Mouse (Mus musculus): ENCODE measurements around the gene Tmem138. TPM values are rescaled to one million over a fixed set of nuclear protein-coding genes. Genes with fewer than 3 reads are reported as not detected.

Tmem138 gene
- polyA plus RNA-seq (2015; fragmentation: Nextera tagmentation; extraction: Ambion mirVana): 39.4 and 39.7 TPM in 2 replicates

DNA sequence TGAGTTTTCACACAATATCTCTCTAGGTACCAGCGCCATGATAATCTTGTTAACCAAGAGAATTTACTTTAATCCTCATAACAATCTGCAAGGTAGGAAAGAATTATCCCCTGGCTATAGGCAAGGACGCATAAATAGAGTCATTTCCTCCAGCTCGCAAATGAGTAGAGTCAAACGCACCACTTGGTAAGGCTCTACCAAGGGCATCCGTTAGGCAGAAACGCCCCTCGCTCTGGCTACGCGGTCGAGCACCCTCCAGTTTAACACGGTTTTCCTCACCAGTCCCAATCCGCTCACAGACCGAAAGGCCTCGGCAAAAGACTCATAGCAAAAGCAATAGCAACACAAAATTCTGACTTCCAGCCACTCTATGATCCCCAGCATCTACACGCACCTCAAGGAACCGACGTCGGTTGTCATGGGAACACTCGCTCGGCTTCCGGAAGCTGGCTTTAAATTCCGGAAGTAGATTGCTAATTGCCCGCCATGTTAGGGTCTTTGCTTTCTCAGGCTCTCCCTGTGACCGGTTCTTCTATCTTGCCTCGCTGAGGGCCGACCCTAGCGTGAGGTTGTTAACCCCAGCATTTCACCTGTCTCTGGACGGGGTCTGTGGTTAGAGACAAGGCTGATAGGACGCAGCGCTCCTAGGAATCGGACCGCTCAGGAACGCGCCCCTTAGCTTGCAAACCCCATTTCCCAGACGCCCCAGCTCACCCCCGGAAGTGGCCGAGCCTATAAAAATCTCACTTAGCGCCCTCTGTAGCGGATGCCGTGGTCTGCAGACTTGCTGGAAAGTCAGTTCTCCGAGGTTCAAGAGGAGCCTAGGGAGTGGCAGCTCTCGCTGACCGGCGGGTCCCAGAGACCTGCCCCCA, at the start of gene Tmem138, which contains the start of gene Cyb561a3:
TSS of gene Tmem138 (minus strand) at position 673 of the 872 bp plus-strand sequence.
TSS of gene Cyb561a3 (plus strand) at position 483 of the 872 bp plus-strand sequence.
- Histone ChIP-seq H3K36me3 (peaks cover 37% of the 10 kb centered on the region), H3K9ac (peak within 1 kb of the TSS; percentile 84), H3K4me3 (peak within 1 kb of the TSS; percentile 70), H3K4me1 (peaks cover 19% of the 10 kb centered on the region), H3K27me3 (no peaks in the 10 kb centered on the region), H3K27ac (peak within 1 kb of the TSS; percentile 90), H3K4me2 (replicated peaks) (peak within 1 kb of the TSS; percentile 80), H3K9me3 (no peaks in the 10 kb centered on the region)
- peak; percentile 94 for ATAC-seq (ENCODE audit: low FRiP score, low read depth)
- WGBS: under 1% methylated on average over 44 of the region's 44 CpGs

DNA sequence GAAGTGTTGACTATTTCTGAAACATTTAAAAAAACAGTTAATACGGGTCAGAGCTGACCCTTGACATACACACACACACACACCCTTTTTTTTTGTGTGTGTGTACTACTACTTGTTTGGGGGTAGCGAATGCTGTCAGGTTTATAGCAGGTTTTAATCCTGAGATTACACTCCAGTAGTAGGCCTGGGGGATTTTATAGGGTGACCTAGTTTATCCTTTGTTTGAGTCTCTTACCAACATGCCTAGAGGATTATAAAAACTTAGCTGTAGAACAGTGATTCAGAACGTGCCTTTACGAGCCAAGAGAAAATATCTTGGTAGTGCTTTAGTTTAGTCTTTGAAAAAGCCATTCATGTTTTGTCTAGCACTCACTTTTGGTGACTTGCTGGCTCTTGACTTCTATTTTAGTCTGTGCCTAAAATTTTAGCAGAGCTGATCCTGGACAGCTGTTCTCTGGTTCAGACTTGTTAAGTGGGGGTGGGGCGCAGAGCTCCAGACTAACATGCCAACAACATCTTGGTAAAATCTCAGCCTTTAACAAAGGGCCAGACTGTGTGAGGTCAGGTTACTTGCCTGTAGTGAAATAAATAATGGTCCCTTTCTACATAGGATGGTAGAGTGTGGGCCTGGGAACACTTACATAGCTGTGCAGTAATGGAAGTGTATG, 31.5 kb upstream of the Tmem138 start:
- H3K36me3 ChIP-seq: peaks cover 67% of the 10 kb centered on the region
- H3K9ac ChIP-seq: no peak overlapping the region
- no peaks in the 10 kb centered on the region for H3K27me3 ChIP-seq
- H3K27ac ChIP-seq: no peak overlapping the region
- peaks cover 33% of the 10 kb centered on the region for H3K4me1 ChIP-seq
- ATAC-seq (ENCODE audit: low FRiP score, low read depth): no peak
- H3K4me3 ChIP-seq: no peak overlapping the region
- WGBS: 68% methylated on average over 5 of the region's 5 CpGs
- peak overlapping the region; percentile 32; the same call in 1 of the 2 replicates for H3K4me2 ChIP-seq (replicated peaks)
- no peaks in the 10 kb centered on the region for H3K9me3 ChIP-seq

DNA sequence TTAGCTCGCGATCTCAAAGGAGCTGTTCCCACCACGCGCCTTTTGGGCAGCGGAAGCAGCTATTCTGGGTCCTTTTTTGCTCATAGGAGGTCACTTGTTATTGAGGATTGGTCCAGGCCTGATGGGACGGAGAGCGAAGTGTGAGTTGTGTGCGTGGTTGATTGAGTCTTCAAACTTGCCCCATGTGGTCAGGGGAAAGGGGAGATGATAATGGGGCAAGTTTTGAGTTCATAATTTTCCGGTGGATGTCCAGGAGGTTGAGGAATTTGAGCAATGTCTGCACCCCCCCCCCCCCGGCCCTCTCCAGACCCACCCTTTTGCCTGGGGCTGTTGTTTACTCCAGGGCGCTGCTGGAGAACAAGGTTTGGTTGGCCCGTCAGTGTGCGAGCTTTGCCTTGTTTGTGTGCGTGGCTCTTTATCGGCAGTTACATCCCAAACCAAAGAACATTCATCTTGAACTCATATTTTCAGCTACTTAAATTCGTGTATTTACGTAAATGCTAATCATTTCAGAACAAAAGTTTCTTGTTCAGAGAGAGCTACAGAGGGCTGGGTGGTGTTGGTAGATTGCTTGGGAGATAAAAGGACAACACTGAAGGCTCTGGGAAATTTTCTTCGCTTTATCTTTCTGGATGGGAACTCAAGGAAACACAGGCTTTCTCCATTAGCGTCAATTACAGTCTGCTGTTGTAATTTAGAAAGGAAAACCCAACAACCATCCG, 28.9 kb upstream of the Tmem138 start:
- peak overlapping the region; percentile 92 for H3K4me3 ChIP-seq
- 5% methylated on average over 20 of the region's 20 CpGs for whole genome bisulfite sequencing

DNA sequence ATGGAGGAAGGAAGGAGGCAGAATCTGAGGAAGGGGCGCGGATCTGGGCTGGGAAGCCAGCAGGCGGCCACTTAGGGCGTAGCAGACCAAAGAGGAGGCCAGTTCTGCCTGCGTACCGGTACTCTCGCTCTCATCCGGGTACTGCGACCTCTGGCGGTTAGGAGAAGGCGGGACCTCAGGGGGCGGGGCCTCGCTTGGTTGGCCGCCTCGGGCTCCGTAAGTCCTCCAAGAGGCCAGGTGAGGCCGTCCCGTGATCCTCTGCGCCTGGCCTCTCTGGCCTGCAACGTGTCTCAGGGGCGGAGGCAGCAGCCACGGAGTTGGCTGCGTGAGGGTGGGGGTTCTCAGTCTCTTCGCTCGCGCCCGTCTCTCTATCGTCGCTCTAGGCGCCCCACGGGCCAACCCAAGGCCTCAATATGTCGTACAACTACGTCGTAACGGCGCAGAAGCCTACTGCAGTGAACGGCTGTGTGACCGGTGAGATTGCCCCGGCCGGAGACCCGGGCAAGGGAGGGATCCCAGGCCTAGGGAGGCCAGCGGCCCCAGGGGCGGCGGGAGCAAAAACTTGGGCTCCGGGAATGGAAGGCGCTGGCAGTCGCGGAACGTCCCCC, 28.2 kb upstream of the Tmem138 start, which contains the start of the genes Ddb1 and Tkfc:
TSS of gene Ddb1 (plus strand) at position 35 of the 608 bp plus-strand sequence.
TSS of gene Tkfc (minus strand) at position 362 of the 608 bp plus-strand sequence.
- Histone ChIP-seq H3K4me1 (peaks cover 44% of the 10 kb centered on the region), H3K27me3 (no peaks in the 10 kb centered on the region), H3K9me3 (no peaks in the 10 kb centered on the region), H3K4me3 (peak within 1 kb of the TSS; percentile 92), H3K36me3 (peaks cover 36% of the 10 kb centered on the region), H3K4me2 (replicated peaks) (peak within 1 kb of the TSS; percentile 82), H3K9ac (peak within 1 kb of the TSS; percentile 98), H3K27ac (peak within 1 kb of the TSS; percentile 88)
- ATAC-seq (ENCODE audit: low FRiP score, low read depth): peak; percentile 97
- under 1% methylated on average over 49 of the region's 49 CpGs for WGBS

More for the DNA sequence above, 28.9 kb upstream of the Tmem138 start:
- Histone ChIP-seq H3K27ac (peak overlapping the region; percentile 87), H3K9ac (peak overlapping the region; percentile 98), H3K27me3 (no peaks in the 10 kb centered on the region), H3K36me3 (peaks cover 40% of the 10 kb centered on the region), H3K9me3 (no peaks in the 10 kb centered on the region), H3K4me2 (replicated peaks) (peak overlapping the region; percentile 82), H3K4me1 (peaks cover 44% of the 10 kb centered on the region)
- 0 out of 2 replicates have a peak, but pooled peaks have one; percentile 0 for ATAC-seq (ENCODE audit: low FRiP score, low read depth)

DNA sequence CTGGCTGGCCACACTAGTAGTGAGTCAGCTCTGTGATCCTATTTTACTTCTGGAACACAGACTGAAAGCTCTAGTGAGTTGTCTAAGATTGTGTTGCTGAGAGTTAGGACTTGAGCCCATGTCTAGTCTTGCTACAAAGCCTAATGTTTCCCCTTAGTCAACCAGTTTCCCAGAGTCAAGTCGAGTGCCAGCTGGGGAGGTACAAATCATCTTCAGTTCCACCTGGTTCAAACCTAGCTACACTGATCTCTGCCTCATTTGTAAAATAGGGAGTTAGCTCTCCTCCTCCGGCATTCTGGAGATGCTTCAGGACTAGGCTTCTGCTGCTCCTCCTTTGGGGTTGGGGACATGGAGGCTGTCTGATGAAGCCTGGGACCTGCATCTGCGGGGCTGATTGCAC, 27.4 kb upstream of the Tmem138 start:
- Histone ChIP-seq H3K4me3 (peak overlapping the region; percentile 92), H3K27me3 (no peaks in the 10 kb centered on the region), H3K4me1 (peaks cover 44% of the 10 kb centered on the region), H3K27ac (peak overlapping the region; percentile 88), H3K36me3 (peaks cover 36% of the 10 kb centered on the region), H3K4me2 (replicated peaks) (peak overlapping the region; percentile 70), H3K9ac (peak overlapping the region; percentile 82), H3K9me3 (no peaks in the 10 kb centered on the region)
- WGBS: 42% methylated on average over 3 of the region's 3 CpGs
- no peak for ATAC-seq (ENCODE audit: low FRiP score, low read depth)

DNA sequence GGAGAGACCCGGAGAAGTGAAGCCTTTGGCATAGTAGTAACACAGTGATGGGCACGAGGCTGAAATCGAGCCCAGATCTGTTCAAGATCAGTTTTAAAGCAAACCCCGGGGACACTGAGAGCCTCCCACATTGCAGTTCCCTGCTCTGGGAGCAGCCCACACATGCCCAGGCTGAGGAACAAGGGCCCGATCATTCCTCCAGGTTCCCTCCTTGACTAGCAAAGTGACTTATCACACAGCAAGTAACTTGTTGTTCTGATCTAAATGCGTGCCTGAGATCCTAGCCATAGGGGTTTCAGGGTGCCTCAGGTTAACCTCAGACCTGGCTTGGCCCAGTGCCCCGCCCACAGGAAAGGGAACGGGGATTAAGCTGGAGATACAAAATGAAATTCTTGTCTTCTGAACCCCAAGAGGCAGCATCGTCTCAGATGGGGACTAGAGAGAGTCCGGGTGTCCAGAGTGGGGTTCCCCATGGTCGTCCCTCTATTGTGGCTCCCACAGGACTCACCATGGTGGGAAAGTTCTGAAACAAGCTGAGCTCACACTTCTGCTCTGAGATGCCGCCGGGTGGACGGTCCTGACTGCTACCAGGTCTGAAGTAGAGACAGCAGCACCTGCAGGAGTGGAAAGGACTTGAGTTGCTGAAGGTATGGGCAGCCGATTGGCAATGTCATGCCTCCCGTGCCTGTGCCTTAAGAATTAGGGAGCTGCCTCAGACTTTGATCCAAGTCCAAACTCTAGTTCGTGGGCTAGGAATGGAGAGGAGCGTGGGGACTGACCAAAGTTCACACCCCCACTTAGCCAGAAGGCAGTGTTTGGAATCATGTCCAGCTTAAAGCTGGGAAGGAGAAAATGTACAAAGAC, 26.7 kb upstream of the Tmem138 start:
- no peak for ATAC-seq (ENCODE audit: low FRiP score, low read depth)
- H3K4me1 ChIP-seq: peaks cover 44% of the 10 kb centered on the region
- no peaks in the 10 kb centered on the region for H3K9me3 ChIP-seq
- peak overlapping the region; percentile 70 for H3K4me2 ChIP-seq (replicated peaks)
- H3K27me3 ChIP-seq: no peaks in the 10 kb centered on the region
- WGBS: 87% methylated on average over 18 of the region's 18 CpGs
- peak overlapping the region; percentile 92; the same call in 1 of the 2 replicates for H3K27ac ChIP-seq
- H3K36me3 ChIP-seq: peaks cover 31% of the 10 kb centered on the region
- H3K4me3 ChIP-seq: no peak overlapping the region
- peak overlapping the region; percentile 82 for H3K9ac ChIP-seq

DNA sequence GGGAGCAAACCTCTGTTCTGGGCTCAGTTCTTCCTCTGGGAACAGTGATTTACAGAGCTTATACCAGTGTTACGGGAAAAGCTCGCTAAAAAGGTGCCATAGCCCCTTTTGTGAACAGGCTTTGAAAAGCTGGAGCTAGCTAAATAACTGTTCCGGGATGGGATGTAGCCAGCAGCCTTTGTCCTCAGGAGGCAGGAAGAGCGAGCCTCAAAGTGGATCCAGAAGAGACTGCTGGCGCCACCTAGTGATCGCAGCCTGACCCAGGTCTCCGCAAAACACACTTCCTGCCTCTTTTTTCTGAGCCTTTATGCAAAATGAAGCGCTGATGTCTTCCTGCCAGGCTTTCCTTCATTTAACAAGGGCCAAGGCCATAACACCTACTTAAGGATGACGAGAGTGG, 25.6 kb upstream of the Tmem138 start:
- Histone ChIP-seq H3K27ac (peak overlapping the region; percentile 92), H3K9me3 (no peaks in the 10 kb centered on the region), H3K27me3 (no peaks in the 10 kb centered on the region), H3K36me3 (peaks cover 20% of the 10 kb centered on the region), H3K9ac (peak overlapping the region; percentile 76), H3K4me3 (peak overlapping the region; percentile 41), H3K4me2 (replicated peaks) (peak overlapping the region; percentile 69), H3K4me1 (peaks cover 35% of the 10 kb centered on the region)
- peak; percentile 63; the same call in 1 of the 2 replicates for ATAC-seq (ENCODE audit: low FRiP score, low read depth)
- 2% methylated on average over 9 of the region's 9 CpGs for WGBS

DNA sequence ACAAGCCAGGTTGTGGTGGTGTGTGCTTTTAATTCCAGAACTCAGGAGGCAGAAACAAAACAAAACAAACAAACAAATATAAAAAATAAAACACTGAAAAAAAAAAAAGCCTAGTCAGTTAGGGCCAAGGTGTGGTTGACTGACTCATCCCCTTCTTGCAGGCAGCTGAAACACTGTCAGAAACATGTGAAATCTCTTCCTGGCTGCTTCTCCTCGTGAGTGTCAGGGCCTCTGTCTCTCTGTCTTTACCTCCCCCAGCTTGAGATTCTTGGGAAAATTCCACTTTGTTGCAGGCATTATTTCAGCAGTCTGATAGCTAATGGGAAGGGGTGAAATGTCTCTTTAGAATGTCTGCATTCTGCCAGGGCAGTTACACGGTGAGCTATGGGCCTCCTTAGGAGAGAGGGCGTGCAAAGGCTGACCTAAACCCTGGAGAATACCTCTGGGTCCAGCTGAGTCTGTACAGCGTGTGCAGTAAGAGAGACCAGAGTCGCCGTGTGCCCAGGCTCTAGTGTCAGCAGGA, 25.1 kb upstream of the Tmem138 start:
- 8% methylated on average over 6 of the region's 6 CpGs for WGBS
- Histone ChIP-seq H3K9me3 (no peaks in the 10 kb centered on the region), H3K27ac (peak overlapping the region; percentile 92), H3K4me3 (peak overlapping the region; percentile 41), H3K36me3 (peaks cover 20% of the 10 kb centered on the region), H3K9ac (peak overlapping the region; percentile 76), H3K4me1 (peaks cover 30% of the 10 kb centered on the region), H3K27me3 (no peaks in the 10 kb centered on the region), H3K4me2 (replicated peaks) (peak overlapping the region; percentile 69)
- no peak for ATAC-seq (ENCODE audit: low FRiP score, low read depth)

DNA sequence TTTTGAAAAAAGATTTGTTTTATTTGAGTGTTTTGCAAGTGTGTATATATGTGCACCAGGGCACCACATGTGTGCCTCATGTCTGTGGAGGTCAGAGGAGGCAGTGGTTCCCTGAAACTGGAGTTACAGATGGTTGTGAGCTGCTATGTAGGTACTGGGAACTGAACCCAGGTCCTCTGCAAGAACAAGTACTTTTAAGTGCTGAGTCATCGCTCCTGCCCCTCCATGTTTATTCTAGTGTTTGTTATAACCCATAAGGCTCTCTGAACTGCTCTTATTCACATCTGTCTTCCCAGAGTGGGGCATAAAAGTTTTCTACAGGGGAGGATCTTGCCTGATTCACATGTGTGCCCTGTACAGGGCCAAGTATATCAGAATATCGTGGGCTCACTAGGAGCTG, 22.5 kb upstream of the Tmem138 start:
- no peak for ATAC-seq (ENCODE audit: low FRiP score, low read depth)
- 91% methylated on average over 2 of the region's 2 CpGs for WGBS
- H3K27me3 ChIP-seq: no peaks in the 10 kb centered on the region
- H3K4me3 ChIP-seq: no peak overlapping the region
- no peaks in the 10 kb centered on the region for H3K9me3 ChIP-seq
- H3K27ac ChIP-seq: no peak overlapping the region
- H3K4me1 ChIP-seq: peaks cover 18% of the 10 kb centered on the region
- no peak overlapping the region for H3K4me2 ChIP-seq (replicated peaks)
- peaks cover 41% of the 10 kb centered on the region for H3K36me3 ChIP-seq
- H3K9ac ChIP-seq: no peak overlapping the region

DNA sequence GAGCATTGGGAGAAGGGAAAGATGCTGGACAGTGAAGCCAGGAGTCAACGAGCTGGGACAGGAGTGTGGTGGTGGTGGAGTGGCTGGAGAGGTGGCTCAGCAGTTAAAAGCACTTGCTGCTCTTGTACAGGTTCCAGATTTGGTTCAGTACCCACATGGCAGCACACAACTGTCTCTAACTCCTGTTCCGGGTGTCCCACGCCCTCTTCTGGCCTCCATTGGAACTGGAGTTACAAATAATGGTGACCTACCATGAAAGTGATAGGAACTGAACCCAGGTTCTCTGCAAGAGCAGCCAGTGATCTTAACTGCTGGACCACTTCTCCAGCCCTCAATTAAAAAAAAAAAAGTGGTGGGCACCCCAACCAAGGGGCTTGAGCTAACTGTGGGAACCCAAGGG, 21.0 kb upstream of the Tmem138 start:
- WGBS: 36% methylated on average over 3 of the region's 3 CpGs
- Histone ChIP-seq H3K4me2 (replicated peaks) (no peak overlapping the region), H3K9me3 (no peaks in the 10 kb centered on the region), H3K4me3 (no peak overlapping the region), H3K27me3 (no peaks in the 10 kb centered on the region), H3K4me1 (peaks cover 7% of the 10 kb centered on the region), H3K36me3 (peaks cover 55% of the 10 kb centered on the region), H3K9ac (no peak overlapping the region), H3K27ac (no peak overlapping the region)
- no peak for ATAC-seq (ENCODE audit: low FRiP score, low read depth)
